Mouse (Mus musculus) kidney, adult 2 months (tissue): Measurements from ENCODE around the gene Scp2. TPM values are rescaled to one million over a fixed set of nuclear protein-coding genes. Genes with fewer than 3 reads are reported as not detected.
A peak's percentile ranks its signal among the peaks of the same experiment; 100 is the strongest.

Experiments
- DNase-seq: peaks from one replicate; pipeline ENCODE4 v3.0.0; 2021
- H3K27ac ChIP-seq: fragments of 200-500 bp; 2 replicates; pipeline ENCODE4 v1.5.1; 2012; ENCODE audit warnings: low read depth, low read length, control low read depth, inconsistent platforms; ENCODE audit not compliant: insufficient read depth
- H3K27me3 ChIP-seq: fragments of 200-500 bp; replicated peaks from 2 replicates; pipeline ENCODE4 v1.6.1; 2012; ENCODE audit warnings: mild to moderate bottlenecking, moderate library complexity, low read length, inconsistent platforms; ENCODE audit not compliant: control insufficient read depth, insufficient read depth
- H3K36me3 ChIP-seq: fragments of 200-500 bp; 2 replicates; pipeline ENCODE4 v1.6.1; 2012; ENCODE audit warnings: mild to moderate bottlenecking, moderate library complexity, low read length, inconsistent platforms; ENCODE audit not compliant: control insufficient read depth, insufficient read depth
- H3K4me1 ChIP-seq: fragments of 200-500 bp; 2 replicates; pipeline ENCODE4 v1.6.1; 2011; ENCODE audit warnings: low read length; ENCODE audit not compliant: control insufficient read depth, insufficient read depth
- H3K4me3 ChIP-seq: fragments of 200-500 bp; 2 replicates; pipeline ENCODE4 v1.5.1; 2011; ENCODE audit warnings: mild to moderate bottlenecking, low read depth, low read length, control low read depth; ENCODE audit not compliant: insufficient read depth
- CTCF ChIP-seq: fragments of 200-500 bp; conservative IDR thresholded peaks from 2 replicates; pipeline ENCODE4 v1.5.1; 2011; ENCODE audit warnings: low read depth, mild to moderate bottlenecking, control low read depth, low read length, moderate library complexity, mixed read lengths; ENCODE audit not compliant: insufficient read depth, insufficient read length
- POLR2A ChIP-seq: fragments of 200-500 bp; IDR thresholded peaks from one replicate; pipeline ENCODE4 v1.6.1; 2011; ENCODE audit warnings: low read depth, low read length, control low read depth
- WGBS: fragments of 180-500 bp; shearing (Covaris S2); methylation state at CpG from one replicate; pipeline ENCODE4 v1.1.7; 2018; 5-methylcytosine and 5-hydroxymethylcytosine counted together
- polyA plus RNA-seq: library from polyadenylated mRNA; depleted of rRNA; stranded (reverse); fragments of >200 nt; gene quantifications from 2 replicates; pipeline ENCODE4 v1.2.3, GENCODE M21; 2012; rRNA removed

The Scp2 gene
- polyA plus RNA-seq, result 532 and 670 TPM in 2 replicates

- H3K36me3 ChIP-seq, result no peaks in the 10 kb centered on the region
- peak within 1 kb of the TSS; percentile 90 for H3K27ac ChIP-seq
- H3K4me3 ChIP-seq, result peak within 1 kb of the TSS; percentile 63
- TF ChIP-seq CTCF (no peak), POLR2A (no peak)
- H3K27me3 ChIP-seq, result no peaks in the 10 kb centered on the region
- peak; percentile 82 for DNase-seq
- peaks cover 2% of the 10 kb centered on the region; the same call in 1 of the 2 replicates for H3K4me1 ChIP-seq
- WGBS, result 50% methylated on average over 1 of the region's 1 CpGs
These were observed at the start of gene Scp2 for GRCm38 (mm10) chr4:108144880-108145279. TSS of gene Scp2 (minus strand) at chr4:108144998.

- Histone ChIP-seq H3K27me3 (no peaks in the 10 kb centered on the region), H3K27ac (no peak overlapping the region), H3K4me3 (no peak overlapping the region), H3K36me3 (no peaks in the 10 kb centered on the region), H3K4me1 (no peaks in the 10 kb centered on the region)
- 75% methylated on average over 2 of the region's 2 CpGs for WGBS
- DNase-seq, result no peak
- TF ChIP-seq POLR2A (no peak), CTCF (no peak)
These were observed 48.1 kb upstream of the Scp2 start for GRCm38 (mm10) chr4:108192821-108193323.

DNA sequence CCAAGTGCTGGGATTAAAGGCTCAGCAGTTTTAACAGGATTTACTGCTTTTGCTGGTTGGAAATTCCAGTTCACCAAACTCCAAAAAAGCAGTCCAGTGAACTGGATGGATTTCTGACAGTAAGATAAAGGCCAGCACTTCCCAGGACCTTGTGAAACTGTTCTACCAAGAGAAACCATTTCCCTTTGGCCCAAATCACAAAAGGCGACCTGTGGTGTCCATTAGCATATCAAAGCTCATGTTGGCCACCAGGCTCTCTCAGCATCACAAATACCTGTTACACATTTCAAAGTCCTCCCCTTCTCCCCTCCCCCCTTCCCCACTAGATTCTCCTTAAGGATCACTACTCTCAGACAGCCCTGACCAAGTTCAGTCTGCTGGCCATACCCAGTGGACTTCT lies 37.5 kb upstream of the Scp2 start:
- Histone ChIP-seq H3K4me1 (no peaks in the 10 kb centered on the region), H3K27ac (no peak overlapping the region), H3K4me3 (no peak overlapping the region), H3K36me3 (peaks cover 1% of the 10 kb centered on the region; the same call in 1 of the 2 replicates), H3K27me3 (no peaks in the 10 kb centered on the region)
- 80% methylated on average over 1 of the region's 1 CpGs for WGBS
- DNase-seq, result no peak
- TF ChIP-seq CTCF (no peak), POLR2A (no peak)

- 81% methylated on average over 6 of the region's 6 CpGs for WGBS
- TF ChIP-seq CTCF, result no peak
- TF ChIP-seq POLR2A, result no peak
- Histone ChIP-seq H3K4me3 (no peak overlapping the region), H3K27ac (no peak overlapping the region), H3K4me1 (no peaks in the 10 kb centered on the region), H3K36me3 (no peaks in the 10 kb centered on the region), H3K27me3 (no peaks in the 10 kb centered on the region)
- no peak for DNase-seq
These were observed 23.3 kb upstream of the Scp2 start for GRCm38 (mm10) chr4:108168056-108168455.

DNA sequence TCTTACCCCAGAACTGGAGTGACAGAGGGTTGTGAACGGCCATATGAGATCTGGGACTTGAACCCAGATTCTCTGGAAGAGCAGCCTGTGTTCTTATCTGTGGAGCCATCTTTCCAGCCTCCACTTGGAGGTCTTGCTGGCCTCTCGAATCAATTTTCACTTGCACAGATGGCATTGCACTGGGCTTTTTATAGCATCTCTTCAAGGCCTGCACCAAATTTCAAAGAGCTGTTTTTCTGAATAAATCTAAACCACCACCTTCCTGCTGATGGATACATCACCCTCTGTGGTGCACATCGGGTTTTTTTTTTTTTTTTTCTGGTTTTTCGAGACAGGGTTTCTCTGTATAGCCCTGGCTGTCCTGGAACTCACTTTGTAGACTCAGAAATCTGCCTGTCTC lies 22.1 kb upstream of the Scp2 start:
- TF ChIP-seq CTCF (no peak), POLR2A (no peak)
- 76% methylated on average over 4 of the region's 4 CpGs for WGBS
- no peak overlapping the region for H3K27ac ChIP-seq
- no peak overlapping the region for H3K4me3 ChIP-seq
- H3K36me3 ChIP-seq, result no peaks in the 10 kb centered on the region
- H3K4me1 ChIP-seq, result no peaks in the 10 kb centered on the region
- no peaks in the 10 kb centered on the region for H3K27me3 ChIP-seq
- no peak for DNase-seq

DNA sequence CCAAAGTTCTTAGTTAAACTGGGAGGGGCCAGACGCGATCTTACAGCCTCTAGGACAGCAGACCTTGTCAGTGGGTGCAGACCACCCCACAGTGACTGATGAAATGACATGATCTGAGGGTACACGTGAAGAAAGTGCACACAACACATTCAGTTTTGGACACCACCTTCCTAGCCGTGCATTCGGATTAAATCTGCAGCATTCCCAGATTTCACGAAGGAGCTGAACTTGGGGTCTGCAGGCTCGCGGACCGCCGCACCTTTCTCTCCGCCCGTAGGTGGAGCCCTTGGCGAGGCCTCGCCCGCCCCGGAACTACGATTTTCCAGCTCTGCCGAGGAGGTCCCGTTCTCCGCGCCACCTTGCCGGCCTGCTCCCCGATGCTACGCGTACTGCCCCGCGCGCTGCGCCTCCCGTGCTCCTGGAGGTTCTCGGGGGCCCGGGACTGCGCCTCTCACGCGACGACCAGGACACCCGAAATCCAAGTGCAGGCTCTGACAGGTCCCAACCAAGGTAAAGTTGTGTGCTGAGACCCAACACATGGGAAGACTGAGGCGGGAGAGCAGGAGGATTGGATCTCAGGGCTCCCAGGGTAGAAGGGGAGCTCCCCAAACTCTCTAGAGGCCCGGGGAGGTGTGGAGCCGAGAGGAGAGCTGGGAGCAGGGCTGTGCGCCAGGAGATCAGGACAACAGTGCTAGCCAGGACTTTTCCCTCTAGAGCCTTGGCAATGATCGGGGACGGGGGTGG lies 20.5 kb upstream of the Scp2 start, which contains the start of gene Echdc2:
Gene Echdc2, plus strand, starts transcription at position 286 of the 744 bp plus-strand sequence.
- WGBS, result 2% methylated on average over 43 of the region's 43 CpGs
- TF ChIP-seq CTCF (peak; percentile 36; the same call in 1 of the 2 replicates), POLR2A (no peak)

DNA sequence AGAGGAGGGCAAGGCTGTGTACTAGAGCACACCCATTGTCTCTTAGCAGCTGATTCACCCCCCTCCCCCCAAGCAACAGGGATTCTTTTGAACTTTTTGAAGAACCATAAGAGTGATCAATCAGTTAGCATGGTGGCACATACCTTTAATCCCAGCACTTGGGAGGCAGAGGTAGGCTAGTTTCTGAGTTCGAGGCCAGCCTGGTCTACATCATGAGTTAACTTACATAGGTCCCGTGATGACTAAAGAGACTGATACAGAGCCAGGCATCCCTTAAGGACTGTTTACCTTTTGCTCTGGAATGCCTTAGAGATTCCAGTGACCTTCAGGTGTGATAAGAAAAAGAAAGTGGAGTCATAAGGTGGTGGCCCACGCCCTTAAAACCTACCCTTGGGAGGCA lies 18.5 kb upstream of the Scp2 start:
- 93% methylated on average over 3 of the region's 3 CpGs for WGBS
- no peaks in the 10 kb centered on the region for H3K36me3 ChIP-seq
- no peaks in the 10 kb centered on the region for H3K27me3 ChIP-seq
- no peak overlapping the region for H3K4me3 ChIP-seq
- TF ChIP-seq POLR2A (no peak), CTCF (no peak)
- H3K27ac ChIP-seq, result no peak overlapping the region
- no peaks in the 10 kb centered on the region for H3K4me1 ChIP-seq
- no peak for DNase-seq

More for the DNA sequence above, 20.5 kb upstream of the Scp2 start, which contains the start of gene Echdc2:
- no peaks in the 10 kb centered on the region for H3K36me3 ChIP-seq
- peak; percentile 77 for DNase-seq
- H3K4me3 ChIP-seq, result peak within 1 kb of the TSS; percentile 59
- H3K27ac ChIP-seq, result peak within 1 kb of the TSS; percentile 82
- H3K27me3 ChIP-seq, result no peaks in the 10 kb centered on the region
- H3K4me1 ChIP-seq, result no peaks in the 10 kb centered on the region
